Mouse (Mus musculus) heart, embryonic 14.5 days (tissue): ENCODE data around the gene Lrfn2. TPM values are rescaled to one million over a fixed set of nuclear protein-coding genes. Genes with fewer than 3 reads are reported as not detected.

Source experiments
- ATAC-seq: fragments of 200-750 bp; cut with Nextera tagmentation; 2 replicates; pipeline ENCODE4 v1.8.0; 2017; ENCODE audit warnings: low read depth, moderate TSS enrichment; ENCODE audit not compliant: insufficient number of reproducible peaks, insufficient read depth, low FRiP score
- H3K27ac ChIP-seq, 2 experiments: fragments of 200-500 bp in 1 of 2; fragments of 300-500 bp in 1 of 2; sonication (generic) in 1 of 2; replicated peaks in 1 of 2; 2 replicates each; pipeline ENCODE4 v1.5.1; 2012 to 2014; ENCODE audit warnings: low read depth in 2 of 2, low read length in 2 of 2, control low read depth in 1 of 2, mild to moderate bottlenecking in 1 of 2, mixed read lengths in 1 of 2; ENCODE audit not compliant: control insufficient read depth in 1 of 2, insufficient read depth in 1 of 2
- H3K27me3 ChIP-seq: fragments of 300-500 bp; sonication (generic); 2 replicates; pipeline ENCODE4 v1.6.1; 2014; ENCODE audit warnings: mild to moderate bottlenecking, low read length, control low read depth; ENCODE audit not compliant: control insufficient read depth, insufficient read depth
- H3K36me3 ChIP-seq: fragments of 300-500 bp; sonication (generic); 2 replicates; pipeline ENCODE4 v1.6.1; 2014; ENCODE audit warnings: mild to moderate bottlenecking, control low read depth, low read length, mixed read lengths; ENCODE audit not compliant: control insufficient read depth, insufficient read depth
- H3K4me1 ChIP-seq, 2 experiments: fragments of 200-500 bp in 1 of 2; fragments of 300-500 bp in 1 of 2; sonication (generic) in 1 of 2; 2 replicates each; pipeline ENCODE4 v1.6.1; 2012 to 2014; ENCODE audit warnings: low read length in 2 of 2, control low read depth in 1 of 2, mixed read lengths in 1 of 2; ENCODE audit not compliant: control insufficient read depth in 2 of 2, insufficient read depth in 2 of 2
- H3K4me2 ChIP-seq: fragments of 300-500 bp; sonication (generic); 2 replicates; pipeline ENCODE4 v1.6.1; 2014; ENCODE audit warnings: mild to moderate bottlenecking, low read length
- H3K4me3 ChIP-seq, 2 experiments: fragments of 200-500 bp in 1 of 2; fragments of 300-500 bp in 1 of 2; sonication (generic) in 1 of 2; 2 replicates each; pipeline ENCODE4 v1.5.1; 2012 to 2014; ENCODE audit warnings: low read length in 2 of 2, mild to moderate bottlenecking in 2 of 2, control low read depth in 1 of 2, low read depth in 1 of 2, moderate library complexity in 1 of 2; ENCODE audit not compliant: control insufficient read depth in 1 of 2, insufficient read depth in 1 of 2
- H3K9ac ChIP-seq: fragments of 300-500 bp; sonication (generic); 2 replicates; pipeline ENCODE4 v1.6.1; 2014; ENCODE audit warnings: mild to moderate bottlenecking, low read length
- H3K9me3 ChIP-seq: fragments of 300-500 bp; sonication (generic); 2 replicates; pipeline ENCODE4 v1.6.1; 2016; ENCODE audit warnings: low read length, control low read depth; ENCODE audit not compliant: control insufficient read depth
- WGBS: fragments of 180-500 bp; shearing (Covaris S2); extraction: QIAGEN DNeasy Blood & Tissue Kit; methylation state at CpG from one replicate; pipeline ENCODE4 v1.1.7; 2014; 5-methylcytosine and 5-hydroxymethylcytosine counted together
- polyA plus RNA-seq: library from polyadenylated mRNA; unstranded; fragments of >200 nt; fragmentation: Nextera tagmentation; extraction: Ambion mirVana; gene quantifications from 2 replicates; pipeline ENCODE4 v1.2.1, GENCODE M21; 2014

Lrfn2 gene
- polyA plus RNA-seq, 1 experiment from 2014 or later = 0.34 TPM

DNA sequence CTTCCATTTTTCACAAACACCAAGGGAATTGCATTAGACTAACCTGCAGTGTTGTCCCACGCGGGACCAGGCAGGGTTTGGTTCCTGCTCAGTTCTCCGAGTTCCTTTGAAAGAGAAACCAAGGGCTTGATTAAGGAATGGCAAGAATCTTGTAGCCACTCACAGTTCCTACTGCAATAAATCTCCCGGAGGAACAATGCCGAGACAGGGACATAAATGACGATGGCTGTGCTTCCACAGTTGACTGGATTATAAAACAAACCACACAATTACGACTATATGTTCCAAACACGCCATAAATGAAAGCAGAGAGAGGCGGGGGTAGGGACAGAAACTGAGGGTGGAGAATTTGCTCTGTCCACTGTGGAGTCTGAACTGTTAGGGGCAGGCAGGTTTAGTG, 6.8 kb upstream of the Lrfn2 start:
- 0 out of 2 replicates have a peak, but pooled peaks cover 2% of the 10 kb centered on the region for H3K9me3 ChIP-seq
- no peak overlapping the region for H3K4me3 ChIP-seq
- no peaks in the 10 kb centered on the region for H3K36me3 ChIP-seq
- H3K4me2 ChIP-seq = no peak overlapping the region
- ATAC-seq = no peak
- H3K27me3 ChIP-seq = peaks cover 20% of the 10 kb centered on the region
- 70% methylated on average over 9 of the region's 9 CpGs for WGBS
- no peak overlapping the region for H3K9ac ChIP-seq
- no peaks in the 10 kb centered on the region for H3K4me1 ChIP-seq
- no peak overlapping the region for H3K27ac ChIP-seq

DNA sequence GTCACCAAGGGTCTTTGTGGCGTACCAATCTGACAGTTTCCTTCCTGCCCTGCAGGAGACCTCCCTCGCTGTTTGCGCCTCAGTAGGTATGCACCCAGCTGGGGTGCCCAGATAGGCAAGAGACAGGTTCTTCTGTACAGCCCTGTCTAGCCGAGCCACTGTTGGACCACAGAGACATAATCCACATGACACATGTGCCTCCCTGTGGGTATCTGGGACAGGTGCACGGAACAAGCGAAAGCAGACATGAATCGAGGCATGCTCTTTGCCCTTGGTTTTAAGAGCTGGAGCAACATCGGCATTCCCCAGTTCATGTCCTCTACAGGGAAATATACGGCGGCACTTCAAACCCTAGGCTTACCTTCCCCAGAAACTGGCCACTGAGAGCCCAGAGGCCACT, 1.2 kb upstream of the Lrfn2 start:
- H3K4me1 ChIP-seq = peaks cover 4 to 10% of the 10 kb centered on the region in 2 experiments; a peak in 2 of 4 replicates
- H3K9me3 ChIP-seq = 0 out of 2 replicates have a peak, but pooled peaks cover 2% of the 10 kb centered on the region
- peaks cover 65% of the 10 kb centered on the region for H3K27me3 ChIP-seq
- ATAC-seq = no peak
- no peak overlapping the region for H3K4me3 ChIP-seq
- peak overlapping the region; percentile 87; the same call in 1 of the 2 replicates for H3K4me2 ChIP-seq
- no peak overlapping the region for H3K9ac ChIP-seq
- H3K36me3 ChIP-seq = no peaks in the 10 kb centered on the region
- 45% methylated on average over 10 of the region's 10 CpGs for WGBS
- H3K27ac ChIP-seq = no peak overlapping the region

DNA sequence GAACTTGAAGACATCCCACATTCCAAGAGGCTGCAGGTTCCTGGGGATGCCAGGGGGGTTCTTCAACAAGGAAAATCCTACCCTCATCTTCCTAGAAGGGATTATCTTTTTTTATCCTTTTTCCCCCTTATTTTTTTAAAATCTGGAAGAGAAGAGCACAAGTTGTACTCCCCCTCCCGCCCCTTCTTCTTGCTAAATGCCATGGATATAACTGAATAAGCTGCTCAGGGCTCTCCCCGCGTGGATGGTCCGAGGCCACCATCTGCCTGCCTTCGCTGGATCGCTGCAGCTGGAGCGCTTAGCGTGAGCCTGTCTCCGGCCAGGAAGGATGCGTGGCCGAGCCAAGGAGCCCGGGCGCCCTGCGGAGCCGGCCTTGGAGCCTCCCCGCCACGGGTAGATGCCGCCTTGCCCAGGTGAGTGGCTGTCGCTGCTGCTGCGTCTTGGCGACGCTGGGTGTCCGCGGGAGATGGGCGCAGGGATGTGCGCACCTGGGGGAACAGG, 277 bp downstream of the Lrfn2 start:
- H3K27me3 ChIP-seq = peaks cover 72% of the 10 kb centered on the region
- no peak overlapping the region for H3K9ac ChIP-seq
- H3K4me2 ChIP-seq = peak overlapping the region; percentile 87
- peak overlapping the region; percentile 51 to 66; a peak in 3 of 4 replicates for H3K4me3 ChIP-seq
- no peak overlapping the region for H3K27ac ChIP-seq
- 1% methylated on average over 26 of the region's 26 CpGs for WGBS
- H3K9me3 ChIP-seq = no peaks in the 10 kb centered on the region
- peaks cover 4 to 10% of the 10 kb centered on the region in 2 experiments; a peak in 2 of 4 replicates for H3K4me1 ChIP-seq
- no peaks in the 10 kb centered on the region for H3K36me3 ChIP-seq
- ATAC-seq = no peak

DNA sequence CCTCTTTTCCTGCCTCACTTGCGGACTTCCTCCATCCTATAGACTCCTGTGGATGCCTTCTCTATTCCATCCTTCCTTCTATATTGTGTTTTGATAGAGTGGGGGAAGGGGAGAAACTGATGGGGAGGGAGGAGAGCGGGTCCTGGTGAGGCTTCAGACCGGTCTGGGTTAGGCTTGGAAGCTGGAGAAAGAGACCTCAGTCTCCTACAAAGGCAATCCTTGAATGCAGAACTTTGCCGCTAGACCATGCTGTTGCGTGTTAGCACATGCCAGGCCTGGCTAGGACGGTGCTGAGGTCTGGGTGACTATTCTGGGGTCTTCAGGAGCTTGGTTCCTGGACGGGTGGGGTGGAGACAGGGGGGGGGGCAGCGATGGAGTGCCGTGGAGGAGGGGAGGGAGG, 737 bp downstream of the Lrfn2 start:
- no peak overlapping the region for H3K9ac ChIP-seq
- no peaks in the 10 kb centered on the region for H3K9me3 ChIP-seq
- H3K4me2 ChIP-seq = peak overlapping the region; percentile 87
- peaks cover 4 to 10% of the 10 kb centered on the region in 2 experiments; a peak in 2 of 4 replicates for H3K4me1 ChIP-seq
- H3K27ac ChIP-seq = no peak overlapping the region
- no peaks in the 10 kb centered on the region for H3K36me3 ChIP-seq
- 6% methylated on average over 9 of the region's 9 CpGs for WGBS
- ATAC-seq = no peak
- H3K4me3 ChIP-seq = peak overlapping the region; percentile 12 to 13; a peak in 2 of 4 replicates
- H3K27me3 ChIP-seq = peaks cover 72% of the 10 kb centered on the region

DNA sequence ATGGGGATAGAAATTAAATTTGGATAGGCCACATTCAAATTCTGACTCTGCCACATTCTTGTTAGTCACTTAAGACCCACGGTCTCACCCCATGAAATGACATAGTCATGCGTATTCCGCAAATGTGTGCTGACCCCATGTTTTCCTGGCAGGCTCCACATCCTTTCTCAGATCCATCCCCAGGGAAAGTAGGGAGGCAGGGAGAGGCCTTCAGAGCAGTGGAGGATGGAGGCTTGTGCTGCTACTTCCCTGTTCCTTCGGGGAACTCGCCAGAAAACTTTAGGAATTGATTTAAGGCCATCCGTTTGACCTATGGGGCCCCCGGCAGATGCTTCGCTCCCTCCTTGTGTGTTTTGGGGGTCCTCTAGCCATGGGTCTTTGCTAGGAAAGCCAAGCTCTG, 3.0 kb downstream of the Lrfn2 start:
- no peak overlapping the region for H3K4me2 ChIP-seq
- H3K36me3 ChIP-seq = no peaks in the 10 kb centered on the region
- H3K9me3 ChIP-seq = no peaks in the 10 kb centered on the region
- 77% methylated on average over 8 of the region's 8 CpGs for WGBS
- no peak overlapping the region for H3K4me3 ChIP-seq
- H3K9ac ChIP-seq = no peak overlapping the region
- peaks cover 61% of the 10 kb centered on the region for H3K27me3 ChIP-seq
- no peak overlapping the region for H3K27ac ChIP-seq
- ATAC-seq = no peak
- peaks cover 4 to 10% of the 10 kb centered on the region in 2 experiments; a peak in 2 of 4 replicates for H3K4me1 ChIP-seq

DNA sequence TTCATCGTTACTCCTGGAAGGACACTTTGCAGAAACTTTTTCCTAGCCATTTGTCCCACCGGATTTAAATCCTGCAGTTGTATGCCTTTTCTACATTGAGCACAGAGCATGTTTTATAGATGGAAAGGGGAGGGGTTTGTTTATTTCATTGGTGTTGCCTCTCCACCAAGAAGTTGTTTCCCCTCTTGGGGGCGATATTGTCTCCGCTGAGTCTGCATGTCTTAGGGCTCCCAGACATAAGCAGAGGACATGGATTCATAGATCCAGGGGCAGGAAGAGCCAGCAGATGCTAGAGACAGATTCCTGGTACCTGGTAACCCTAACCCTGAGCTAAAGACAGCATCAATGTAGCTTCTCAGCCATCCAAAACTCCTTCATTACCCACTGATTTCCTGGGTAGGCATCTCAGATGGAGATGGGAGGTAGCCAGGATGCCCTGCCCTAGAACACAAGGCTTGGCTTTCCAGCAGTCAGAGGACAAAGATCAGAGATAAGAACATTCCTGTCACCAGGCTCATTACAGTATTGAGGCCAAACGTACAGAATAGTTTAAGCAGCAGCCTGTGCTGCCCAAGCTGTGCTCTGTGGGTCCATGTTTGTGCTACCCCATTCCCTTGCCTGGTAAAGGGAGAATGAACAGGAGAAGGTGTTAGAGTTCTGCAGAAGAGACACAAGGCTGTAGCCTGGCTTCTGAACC, 4.4 kb downstream of the Lrfn2 start:
- ATAC-seq = no peak
- 34% methylated on average over 5 of the region's 5 CpGs for WGBS
- H3K27me3 ChIP-seq = peaks cover 49% of the 10 kb centered on the region

DNA sequence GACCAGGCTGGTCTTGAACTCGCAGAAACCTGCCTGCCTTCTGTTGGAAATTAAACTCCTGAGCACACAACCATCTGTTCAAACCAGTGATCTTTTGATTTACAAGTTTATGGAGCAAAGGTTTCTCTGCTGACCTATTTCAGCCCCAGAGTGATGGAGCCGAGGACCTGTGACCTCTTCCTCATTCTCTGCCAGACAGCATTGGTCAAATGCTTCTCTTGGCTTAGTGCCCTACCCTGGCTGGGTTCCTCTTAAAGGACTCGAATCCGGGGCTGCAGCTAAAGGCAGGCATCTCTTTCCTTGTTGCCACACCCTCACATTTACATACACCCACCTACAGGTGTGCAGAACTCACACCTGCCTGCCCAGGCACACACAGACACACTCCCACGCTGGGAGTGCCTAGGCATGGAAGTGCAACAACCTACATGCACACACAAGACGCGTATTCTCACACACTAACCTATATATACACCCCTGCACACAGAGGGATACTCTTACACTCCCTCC, 6.6 kb downstream of the Lrfn2 start:
- 71% methylated on average over 7 of the region's 7 CpGs for WGBS

More for the DNA sequence above, 4.4 kb downstream of the Lrfn2 start:
- no peaks in the 10 kb centered on the region for H3K9me3 ChIP-seq
- H3K4me1 ChIP-seq = peaks cover 4 to 7% of the 10 kb centered on the region in 2 experiments; a peak in 2 of 4 replicates
- H3K27ac ChIP-seq = no peak overlapping the region
- H3K4me2 ChIP-seq = no peak overlapping the region
- no peak overlapping the region for H3K9ac ChIP-seq
- H3K36me3 ChIP-seq = no peaks in the 10 kb centered on the region
- no peak overlapping the region for H3K4me3 ChIP-seq

More for the DNA sequence above, 6.6 kb downstream of the Lrfn2 start:
- no peaks in the 10 kb centered on the region for H3K4me1 ChIP-seq
- H3K4me3 ChIP-seq = no peak overlapping the region
- peaks cover 30% of the 10 kb centered on the region for H3K27me3 ChIP-seq
- H3K9ac ChIP-seq = no peak overlapping the region
- H3K27ac ChIP-seq = no peak overlapping the region
- no peak overlapping the region for H3K4me2 ChIP-seq
- H3K36me3 ChIP-seq = no peaks in the 10 kb centered on the region
- H3K9me3 ChIP-seq = no peaks in the 10 kb centered on the region
- no peak for ATAC-seq
